Mouse (Mus musculus): Measurements from ENCODE around the gene Foxp1.

GRCm38 (mm10) chr6:98977806-98978205 lies 544.7 kb downstream of the Foxp1 start:
- TF ChIP-seq CTCF (IDR thresholded peaks at IDR 0.05; ENCODE audit: low read depth) = no peak
- TF ChIP-seq EP300 (IDR thresholded peaks at IDR 0.05; ENCODE audit: low read depth) = no peak
